Mouse (Mus musculus) olfactory bulb, adult 2 months (tissue): ENCODE measurements around the gene Gm14085.

Experiments
- CTCF ChIP-seq: fragments of 200-500 bp; IDR thresholded peaks from 2 replicates; pipeline ENCODE4 v1.5.1; 2012; ENCODE audit warnings: low read depth, mild to moderate bottlenecking, low read length, moderate library complexity; ENCODE audit not compliant: insufficient read depth
- POLR2A ChIP-seq: fragments of 200-500 bp; IDR thresholded peaks from 2 replicates; pipeline ENCODE4 v1.6.1; 2012; ENCODE audit warnings: mild to moderate bottlenecking, low read depth, low read length, moderate library complexity; ENCODE audit not compliant: insufficient read depth

DNA sequence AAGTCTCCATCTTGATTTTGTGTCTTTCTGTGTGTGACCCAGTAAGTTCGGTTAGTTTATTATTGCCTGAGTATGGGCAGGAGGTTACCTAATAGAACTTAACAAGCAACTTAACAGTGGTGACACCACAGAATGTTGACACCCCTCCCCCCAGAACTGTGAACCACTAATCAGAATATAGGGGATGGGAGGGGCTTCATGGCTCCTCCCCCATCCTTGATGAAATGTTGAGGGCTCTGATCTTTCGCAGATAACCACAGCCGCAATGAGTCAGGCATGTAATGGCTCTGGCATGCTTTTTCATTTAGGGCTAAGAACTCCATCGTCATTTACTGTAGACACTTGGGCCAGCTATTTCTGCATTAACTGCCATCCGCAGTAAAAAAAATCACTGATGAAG lies 76.5 kb downstream of the Gm14085 start:
- TF ChIP-seq POLR2A = no peak
- TF ChIP-seq CTCF = no peak
